Mouse (Mus musculus) spleen, postnatal 4 days (tissue): Measurements from ENCODE around the gene Pakap.

Experiments used
- DNase-seq, 2 experiments: peaks; one replicate each; pipeline ENCODE4 v3.0.0; 2022; ENCODE audit warnings: low spot score in 2 of 2

Pakap gene

GRCm38 (mm10) chr4:57841911-57842310 is 273.9 kb downstream of the Pakap start:
- no peak for DNase-seq

- no peak for DNase-seq
These were observed 274.7 kb downstream of the Pakap start for GRCm38 (mm10) chr4:57842472-57843305.

DNA sequence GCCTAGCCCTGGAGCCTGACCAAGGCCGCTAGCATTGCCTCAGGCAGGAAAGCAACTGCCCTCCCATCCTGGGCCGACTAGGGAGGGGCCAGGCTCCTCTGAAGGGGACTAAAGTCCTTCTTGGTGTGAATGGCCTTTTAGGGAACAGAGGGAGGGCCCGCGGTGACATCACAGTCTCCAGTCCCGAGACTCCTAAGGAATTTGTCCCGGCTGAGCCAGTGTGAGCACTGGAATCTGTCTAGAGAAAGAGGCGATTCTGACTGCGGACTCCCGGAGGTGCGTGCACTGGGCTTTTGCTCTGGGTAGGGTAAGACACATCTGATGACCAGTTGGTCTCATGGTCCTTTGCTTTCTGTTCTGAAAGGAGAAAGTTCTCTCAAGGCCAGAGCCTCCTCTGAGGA is 277.1 kb downstream of the Pakap start:
- DNase-seq: peak in 1 of 2 experiments; percentile 31

GRCm38 (mm10) chr4:57845541-57846210 is 277.7 kb downstream of the Pakap start:
- DNase-seq: no peak

GRCm38 (mm10) chr4:57846381-57846990 is 278.5 kb downstream of the Pakap start:
- no peak for DNase-seq

- no peak for DNase-seq
These were observed 279.0 kb downstream of the Pakap start for GRCm38 (mm10) chr4:57846991-57847422.

- no peak for DNase-seq
These were observed 279.7 kb downstream of the Pakap start for GRCm38 (mm10) chr4:57847676-57848075.

GRCm38 (mm10) chr4:57849465-57849864 is 281.5 kb downstream of the Pakap start:
- DNase-seq: no peak

DNA sequence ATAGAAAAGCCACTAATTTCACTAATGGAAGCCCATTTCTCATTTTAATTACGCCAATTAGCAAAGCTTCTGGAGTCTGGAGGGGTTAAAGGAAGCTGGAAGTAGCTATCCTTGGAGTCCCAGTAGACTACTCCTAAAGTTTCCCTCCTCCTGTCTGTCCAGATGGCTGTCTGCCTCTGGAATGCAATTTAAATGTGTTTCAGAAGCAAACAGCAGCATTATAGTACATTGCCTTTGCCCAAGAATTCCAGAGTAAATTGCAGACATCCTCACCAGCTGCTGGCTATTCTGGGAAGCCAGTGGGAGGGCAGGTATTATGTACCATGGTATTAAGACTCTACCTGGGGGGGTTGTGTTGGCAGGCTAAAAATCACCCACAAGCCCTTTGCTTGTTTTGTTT is 283.8 kb downstream of the Pakap start:
- DNase-seq: no peak

GRCm38 (mm10) chr4:57852461-57853040 is 284.6 kb downstream of the Pakap start:
- no peak for DNase-seq

GRCm38 (mm10) chr4:57854181-57854580 is 286.2 kb downstream of the Pakap start:
- DNase-seq: no peak

DNA sequence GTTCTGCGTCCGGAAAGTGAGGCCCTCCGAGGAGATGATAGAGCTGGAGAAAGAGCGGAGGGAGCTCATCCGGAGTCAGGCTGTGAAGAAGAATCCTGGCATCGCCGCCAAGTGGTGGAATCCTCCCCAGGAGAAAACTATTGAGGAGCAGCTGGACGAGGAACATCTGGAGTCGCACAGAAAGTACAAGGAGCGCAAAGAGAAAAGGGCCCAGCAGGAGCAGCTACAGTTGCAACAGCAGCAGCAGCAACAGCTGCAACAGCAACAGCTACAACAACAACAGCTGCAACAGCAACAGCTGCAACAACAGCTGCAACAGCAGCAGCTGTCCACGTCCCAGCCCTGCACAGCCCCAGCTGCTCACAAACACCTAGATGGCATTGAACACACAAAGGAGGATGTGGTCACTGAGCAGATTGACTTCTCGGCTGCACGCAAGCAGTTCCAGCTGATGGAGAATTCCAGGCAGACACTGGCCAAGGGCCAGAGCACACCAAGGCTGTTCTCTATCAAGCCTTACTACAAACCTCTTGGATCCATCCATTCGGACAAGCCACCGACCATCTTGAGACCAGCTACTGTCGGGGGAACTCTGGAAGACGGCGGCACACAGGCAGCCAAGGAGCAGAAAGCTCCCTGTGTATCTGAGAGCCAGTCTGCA is 287.4 kb downstream of the Pakap start:
- DNase-seq: no peak

DNA sequence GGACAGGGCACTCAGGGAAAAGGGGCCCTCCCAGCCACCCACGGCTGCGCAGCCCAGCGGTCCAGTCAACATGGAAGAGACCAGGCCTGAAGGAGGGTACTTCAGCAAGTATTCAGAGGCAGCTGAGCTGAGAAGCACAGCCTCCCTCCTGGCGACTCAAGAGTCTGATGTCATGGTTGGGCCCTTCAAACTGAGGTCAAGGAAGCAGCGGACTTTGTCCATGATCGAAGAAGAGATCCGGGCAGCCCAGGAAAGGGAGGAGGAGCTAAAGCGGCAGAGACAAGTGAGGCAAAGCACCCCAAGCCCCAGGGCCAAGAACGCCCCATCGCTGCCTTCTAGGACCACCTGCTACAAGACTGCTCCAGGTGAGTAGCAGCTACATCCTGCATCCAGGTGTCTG is 288.7 kb downstream of the Pakap start:
- DNase-seq: no peak

GRCm38 (mm10) chr4:57860204-57860611 is 292.2 kb downstream of the Pakap start:
- no peak for DNase-seq

DNA sequence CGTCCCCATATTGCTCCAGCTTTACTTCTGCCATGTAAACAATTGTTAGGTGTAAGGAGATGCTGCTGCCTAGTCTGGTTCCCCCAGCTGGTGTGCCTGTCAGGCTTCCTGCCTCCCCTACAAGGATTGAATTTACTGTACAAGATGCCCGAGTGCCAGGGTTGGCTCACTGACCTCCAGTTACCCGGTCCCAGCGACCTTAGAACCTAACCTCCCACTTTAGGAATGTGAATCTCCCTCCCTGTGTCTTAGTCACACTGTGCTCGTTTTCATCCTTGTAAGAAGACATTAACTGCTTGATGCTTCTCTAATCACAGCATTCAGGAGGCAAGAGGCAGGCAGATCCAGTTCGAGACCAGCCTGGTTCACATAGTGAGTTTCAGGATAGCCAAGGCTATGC is 293.2 kb downstream of the Pakap start:
- no peak for DNase-seq

DNA sequence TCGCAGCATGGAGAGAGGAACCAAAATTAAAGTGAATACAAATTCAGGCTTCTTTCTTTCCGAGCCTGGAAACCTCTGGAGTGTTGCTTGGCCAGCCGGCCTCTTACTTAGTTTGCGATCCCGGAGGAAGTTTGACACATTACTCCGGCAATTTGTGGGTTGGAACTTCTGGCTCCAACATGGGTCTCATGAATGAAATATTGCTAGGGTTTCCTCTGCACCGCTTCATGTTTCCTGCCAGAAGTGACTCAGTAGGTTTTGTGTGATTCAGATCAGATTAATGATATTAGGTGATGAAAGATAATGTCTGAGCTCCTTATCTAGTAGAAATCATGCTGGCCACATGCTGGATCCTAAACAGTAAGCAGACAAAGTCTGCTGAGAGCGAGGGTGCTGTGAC is 293.9 kb downstream of the Pakap start:
- no peak for DNase-seq

DNA sequence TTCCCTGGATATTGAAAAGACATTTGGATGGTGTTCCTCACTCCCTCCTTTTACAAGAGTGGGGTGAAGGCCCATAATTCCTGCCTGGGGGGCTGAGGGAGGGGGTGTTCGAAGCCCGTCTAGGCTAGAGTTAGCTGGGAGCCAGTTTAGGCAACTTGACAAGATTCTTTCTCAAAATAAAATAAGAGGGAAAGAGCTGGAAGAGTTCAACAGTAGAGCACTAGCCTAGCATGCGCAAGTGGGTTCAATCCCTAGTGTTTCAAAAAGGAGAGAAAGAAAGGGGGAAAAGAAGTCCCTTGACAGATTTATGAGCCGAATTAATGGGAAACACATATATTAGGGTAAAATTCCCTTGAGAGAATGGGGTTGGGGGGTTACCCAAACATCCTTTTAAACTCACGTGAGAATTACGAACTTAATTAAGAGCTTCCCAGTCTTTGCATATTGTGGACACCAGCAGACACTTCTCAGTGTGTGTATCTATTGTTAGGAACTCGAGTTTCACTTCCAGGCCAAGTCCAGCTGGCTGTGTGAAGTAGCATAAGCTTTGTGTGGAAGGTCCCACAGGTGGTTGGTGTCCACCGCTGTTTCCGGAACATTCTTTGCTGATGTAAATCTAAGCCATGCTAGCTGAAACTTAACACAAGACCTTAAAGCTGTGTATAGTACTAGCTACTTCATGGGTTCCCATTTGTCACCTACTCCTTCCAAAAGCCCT is 294.4 kb downstream of the Pakap start:
- peak in 1 of 2 experiments; percentile 34 for DNase-seq

DNA sequence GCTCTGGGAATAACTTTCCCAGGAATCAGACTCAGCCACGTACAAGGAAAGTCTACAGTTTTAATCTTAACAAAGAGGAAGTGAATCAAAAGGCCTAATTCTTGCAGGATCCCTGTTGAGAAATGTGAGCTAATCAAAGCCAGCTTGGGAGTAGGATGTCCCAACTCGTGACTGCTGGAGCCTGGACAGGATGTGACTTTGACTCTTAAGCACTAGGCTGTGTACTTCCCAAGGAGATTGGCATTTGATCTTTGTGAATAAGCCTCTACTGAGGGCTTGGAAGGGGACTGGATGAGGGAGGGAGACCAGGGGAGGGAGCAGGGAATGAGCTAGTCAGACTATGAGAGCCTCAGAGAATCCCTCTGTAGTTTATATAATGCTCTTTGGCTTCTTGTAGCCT is 298.1 kb downstream of the Pakap start:
- DNase-seq: no peak

- no peak for DNase-seq
These were observed 299.0 kb downstream of the Pakap start for GRCm38 (mm10) chr4:57866990-57867389.

GRCm38 (mm10) chr4:57867454-57867853 is 299.5 kb downstream of the Pakap start:
- no peak for DNase-seq

DNA sequence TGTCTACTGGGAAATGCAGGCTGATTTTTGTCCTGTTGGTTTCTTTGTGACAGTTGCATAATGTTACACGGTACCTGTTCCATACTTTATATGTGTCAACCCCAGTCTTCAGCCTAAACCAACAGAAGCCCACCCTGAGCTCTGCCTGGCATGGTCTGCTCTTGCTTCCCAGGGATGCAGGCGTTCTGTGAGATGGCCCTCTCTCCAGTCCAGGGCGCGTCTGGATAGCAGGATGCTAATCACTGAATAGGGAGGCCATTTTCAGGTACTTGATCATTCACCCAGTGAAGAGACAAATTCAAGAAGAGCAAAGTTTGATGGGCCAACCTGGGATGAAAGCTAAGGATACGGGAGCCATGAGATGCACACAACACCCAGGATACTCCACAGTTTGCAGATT is 311.2 kb downstream of the Pakap start:
- no peak for DNase-seq
